Mouse (Mus musculus) natural killer cell, adult 2 months (primary cell): ENCODE results near the gene Arhgap33.
"Not testable (repeated sequence)": the region's sequence is repeated elsewhere in the genome, so short reads cannot be mapped to it uniquely, and the experiment has no call there.

Experiments
- DNase-seq, 2 experiments: peaks; one replicate each; pipeline ENCODE4 v3.0.0; 2022; ENCODE audit warnings: low spot score in 2 of 2

The Arhgap33 gene

DNA sequence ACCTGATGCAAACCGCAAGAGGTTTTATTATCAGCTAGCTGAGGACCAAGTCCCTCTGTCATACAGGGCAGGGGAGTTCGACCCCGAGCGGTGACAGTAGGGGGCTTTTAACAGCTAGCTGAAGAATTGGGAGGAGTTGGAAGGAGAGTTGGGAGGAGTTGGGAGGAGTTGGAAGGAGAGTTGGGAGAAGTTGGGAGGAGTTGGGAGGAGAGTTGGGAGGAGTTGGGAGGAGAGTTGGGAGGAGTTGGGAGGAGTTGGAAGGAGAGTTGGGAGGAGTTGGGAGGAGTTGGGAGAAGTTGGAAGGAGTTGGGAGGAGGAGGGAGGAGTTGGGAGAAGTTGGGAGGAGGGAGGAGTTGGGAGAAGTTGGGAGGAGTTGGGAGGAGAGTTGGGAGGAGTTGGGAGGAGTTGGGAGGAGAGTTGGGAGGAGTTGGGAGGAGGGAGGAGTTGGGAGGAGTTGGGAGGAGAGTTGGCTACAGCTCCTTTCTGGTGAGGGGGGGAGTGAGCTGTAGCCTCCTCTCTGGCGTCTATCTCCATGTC is 39.3 kb downstream of the Arhgap33 start:
- not testable (repeated sequence) for DNase-seq

DNA sequence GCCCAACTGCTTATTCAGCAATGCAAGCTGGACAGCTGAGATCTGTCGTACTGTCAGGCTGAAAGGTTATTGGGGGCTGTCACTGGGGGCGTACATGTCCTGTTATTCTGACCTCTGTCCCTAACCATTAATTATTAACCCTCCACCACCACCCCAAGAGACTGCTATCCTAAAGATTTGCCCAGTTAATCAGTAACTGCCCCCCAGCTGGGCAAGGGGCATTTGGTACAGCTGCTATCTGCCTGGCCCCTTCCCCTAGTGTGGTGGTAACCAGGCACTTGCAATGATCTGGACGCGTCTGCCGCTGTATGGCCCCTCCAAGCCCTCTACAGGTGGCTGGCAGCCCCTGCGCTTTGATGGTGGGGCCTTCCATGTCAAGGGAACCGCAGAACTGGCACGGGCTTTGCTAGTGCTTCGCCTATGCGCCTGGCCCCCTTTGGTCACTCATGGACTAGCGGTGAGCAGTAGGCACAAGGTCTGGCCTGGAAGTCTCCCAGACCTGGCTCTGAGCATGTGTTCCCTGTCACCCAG is 41.4 kb downstream of the Arhgap33 start, which contains the start of gene Prodh2:
Gene Prodh2 (plus strand): TSS at position 222 of the 531 bp plus-strand sequence.
- DNase-seq, result no peak

DNA sequence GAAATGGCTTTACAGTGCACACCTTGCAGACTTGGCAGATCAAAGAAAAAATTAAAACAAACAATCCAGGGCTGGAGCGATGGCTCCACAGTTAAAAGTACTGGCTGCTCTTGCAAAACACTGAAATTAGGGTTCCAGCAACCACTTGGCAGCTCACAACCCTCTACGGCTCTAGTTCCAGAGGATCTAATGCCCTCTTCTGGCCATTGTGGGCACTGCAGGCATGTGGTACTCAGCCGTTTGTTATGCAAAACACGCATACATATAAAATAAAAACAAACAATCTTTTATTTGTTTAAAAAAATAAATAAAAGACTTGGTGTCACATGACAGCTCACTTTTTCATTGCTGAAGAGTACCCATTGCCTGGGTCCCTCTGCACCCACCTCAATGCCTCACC is 42.1 kb downstream of the Arhgap33 start:
- DNase-seq, result peak; percentile 53 to 76

DNA sequence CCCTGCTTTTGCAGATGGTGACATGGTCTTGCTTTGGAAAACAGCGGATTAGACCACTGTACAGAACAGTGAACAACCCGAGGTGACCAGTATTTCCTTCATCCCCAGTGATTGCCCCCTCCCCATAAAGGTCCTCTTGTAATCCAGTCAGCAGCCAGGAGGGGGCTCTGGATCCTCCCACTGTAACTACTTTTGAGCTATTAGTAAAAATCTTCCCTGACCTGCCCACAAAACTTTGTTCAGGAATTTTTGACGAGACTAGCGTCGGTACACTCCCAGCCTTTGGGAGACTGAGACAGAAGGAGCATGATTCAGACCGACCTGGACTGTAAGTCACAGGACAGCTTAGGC is 43.9 kb downstream of the Arhgap33 start:
- DNase-seq, result no peak

DNA sequence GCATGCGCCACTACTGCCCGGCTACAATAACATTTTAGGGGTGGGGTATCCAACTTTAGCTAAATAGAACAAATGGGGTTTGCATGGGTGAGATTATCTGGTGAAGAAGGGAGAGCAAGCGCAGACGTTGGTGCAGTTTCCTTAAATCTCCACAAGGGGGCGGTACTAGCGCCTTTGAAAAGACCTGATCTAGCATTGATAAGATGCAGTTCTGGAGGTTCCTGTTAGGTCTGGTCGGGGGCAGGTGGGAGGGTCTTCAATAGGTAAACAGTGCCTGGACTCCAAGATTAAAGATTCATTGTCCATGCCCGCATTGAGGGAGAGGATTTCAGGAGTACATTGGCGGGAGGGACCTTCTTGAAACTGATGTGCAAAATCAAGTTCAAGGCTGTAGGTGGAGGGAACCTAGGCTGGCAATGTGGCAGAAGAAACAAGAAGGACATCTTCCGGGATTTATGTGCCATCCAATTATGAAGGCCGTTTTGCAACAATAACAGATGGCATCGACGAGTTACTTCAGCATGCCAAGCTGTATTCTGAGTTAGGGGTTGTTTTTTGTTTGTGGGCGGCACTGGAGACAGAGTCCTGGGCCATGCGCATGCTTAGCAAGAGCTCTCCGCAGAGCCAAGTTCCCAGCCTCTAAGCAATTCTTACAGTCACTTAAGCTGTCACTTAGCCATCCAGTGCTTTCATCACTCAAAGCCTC is 44.5 kb downstream of the Arhgap33 start:
- peak; percentile 26 to 47 for DNase-seq

DNA sequence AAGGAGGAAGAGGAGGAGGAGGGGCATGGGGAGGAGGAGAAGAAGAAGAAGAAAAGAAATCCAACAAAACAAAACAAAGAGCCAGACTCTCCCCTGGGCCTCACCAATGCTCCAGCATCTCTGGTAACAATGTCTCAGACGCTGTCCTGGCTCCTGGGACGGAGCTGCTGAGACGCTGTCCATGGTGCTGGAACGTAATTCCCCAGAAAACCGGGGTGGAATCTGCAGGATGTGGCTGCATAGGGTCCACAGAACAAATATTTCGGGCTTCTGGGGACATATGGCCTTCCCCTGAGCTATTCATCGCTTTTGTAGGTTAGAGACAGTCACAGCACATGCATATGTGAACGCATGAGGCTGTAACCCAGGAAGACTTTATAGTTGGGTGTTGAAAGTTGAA is 50.6 kb downstream of the Arhgap33 start:
- no peak for DNase-seq

DNA sequence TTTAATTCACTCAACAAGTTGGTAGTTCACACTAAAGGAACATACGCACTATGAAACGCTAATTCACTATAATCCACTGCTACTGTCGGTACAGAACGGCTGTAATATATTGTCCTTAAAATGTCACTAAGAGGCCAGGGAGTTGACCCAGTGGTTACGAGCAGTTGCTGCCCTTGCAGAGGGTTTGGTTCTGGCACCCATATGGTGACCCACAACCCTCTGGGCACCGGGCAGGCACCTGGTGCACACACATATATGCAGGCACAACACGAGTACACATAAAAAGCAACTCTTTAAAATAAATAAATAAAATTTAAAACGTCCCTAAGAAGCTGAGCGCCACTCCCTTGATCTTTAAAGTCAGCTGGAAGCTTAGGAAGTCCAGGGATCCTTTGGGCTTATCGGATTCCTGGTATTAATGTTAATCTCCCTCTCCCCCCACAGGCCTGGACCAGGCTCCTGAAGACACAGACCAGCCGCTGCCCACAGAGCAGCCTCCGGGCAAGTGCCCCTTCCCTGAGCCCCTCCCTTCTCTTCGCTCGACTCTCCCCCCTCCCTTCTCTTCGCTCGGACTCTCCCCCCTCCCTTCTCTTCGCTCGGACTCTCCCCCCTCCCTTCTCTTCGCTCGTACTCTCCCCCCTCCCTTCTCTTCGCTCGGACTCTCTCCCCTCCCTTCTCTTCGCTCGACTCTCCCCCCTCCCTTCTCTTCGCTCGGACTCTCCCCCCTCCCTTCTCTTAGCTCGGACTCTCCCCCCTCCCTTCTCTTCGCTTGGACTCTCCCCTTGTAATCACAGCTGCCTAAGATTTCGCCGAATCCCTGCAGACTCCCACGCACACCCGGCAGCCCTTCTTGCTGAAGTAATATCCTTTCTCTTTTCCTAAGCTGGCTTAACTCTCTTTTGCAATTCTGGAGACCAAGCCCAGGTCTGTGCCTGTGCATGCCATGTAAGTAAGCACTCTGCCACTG is 57.2 kb downstream of the Arhgap33 start:
- no peak for DNase-seq

DNA sequence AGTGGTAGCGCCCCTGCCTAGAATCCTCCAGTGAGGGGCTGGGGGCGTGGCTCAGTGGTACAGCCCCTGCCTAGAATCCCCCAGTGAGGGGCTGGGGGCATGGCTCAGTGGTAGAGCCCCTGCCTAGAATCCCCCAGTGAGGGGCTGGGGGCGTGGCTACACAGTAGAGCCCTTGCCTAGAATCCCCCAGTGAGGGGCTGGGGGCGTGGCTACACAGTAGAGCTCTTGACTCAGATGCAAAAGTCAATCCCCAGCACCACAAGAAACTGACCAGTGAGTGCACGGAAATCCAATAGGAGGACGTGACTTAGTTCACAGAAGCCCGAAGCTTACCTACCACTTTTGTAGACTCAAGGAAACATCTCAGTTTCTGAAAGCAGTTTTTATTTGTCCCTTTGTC is 58.7 kb downstream of the Arhgap33 start:
- DNase-seq, result not testable (repeated sequence)

DNA sequence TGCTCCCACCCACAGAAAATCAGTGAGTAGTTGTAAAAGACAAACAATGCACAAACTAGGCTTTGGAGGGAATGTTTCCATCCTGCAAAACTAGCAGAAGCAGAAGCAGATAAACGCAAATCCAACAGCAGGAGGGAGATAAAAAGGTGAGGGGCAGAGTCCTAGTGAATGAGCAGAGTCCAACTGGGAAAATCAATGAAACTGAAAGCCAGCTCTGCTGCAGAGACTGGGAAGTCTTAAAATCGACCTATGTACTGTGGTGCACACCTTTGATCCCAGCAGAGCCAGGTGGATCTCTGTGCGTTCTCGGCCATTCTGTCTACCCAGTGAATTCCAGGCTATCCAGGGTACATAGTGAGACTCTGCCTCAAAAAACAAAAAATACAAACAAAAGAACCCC is 59.9 kb downstream of the Arhgap33 start:
- no peak for DNase-seq

DNA sequence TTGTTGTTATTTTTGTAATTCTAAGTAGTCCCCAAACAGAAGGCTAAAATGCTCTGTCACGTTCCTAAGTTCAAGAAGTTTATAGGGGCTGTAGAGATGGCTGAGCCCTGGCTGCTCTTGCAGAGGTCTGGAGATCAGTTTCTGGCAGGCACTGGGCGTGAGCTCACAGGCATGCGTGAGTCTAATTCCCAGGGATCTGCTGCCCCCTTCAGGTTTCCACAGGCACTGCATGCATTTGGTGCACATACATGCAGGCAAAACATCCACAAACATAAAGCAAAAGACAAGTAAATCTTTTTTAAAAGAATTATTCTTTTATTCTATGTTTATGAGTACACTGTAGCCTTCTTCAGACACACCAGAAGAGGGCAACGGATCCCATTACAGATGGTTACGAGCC is 62.4 kb downstream of the Arhgap33 start:
- DNase-seq, result peak; percentile 44 to 46
